18 mouse cellular contexts compared by ENCODE assay signal in the genomic region with DNA sequence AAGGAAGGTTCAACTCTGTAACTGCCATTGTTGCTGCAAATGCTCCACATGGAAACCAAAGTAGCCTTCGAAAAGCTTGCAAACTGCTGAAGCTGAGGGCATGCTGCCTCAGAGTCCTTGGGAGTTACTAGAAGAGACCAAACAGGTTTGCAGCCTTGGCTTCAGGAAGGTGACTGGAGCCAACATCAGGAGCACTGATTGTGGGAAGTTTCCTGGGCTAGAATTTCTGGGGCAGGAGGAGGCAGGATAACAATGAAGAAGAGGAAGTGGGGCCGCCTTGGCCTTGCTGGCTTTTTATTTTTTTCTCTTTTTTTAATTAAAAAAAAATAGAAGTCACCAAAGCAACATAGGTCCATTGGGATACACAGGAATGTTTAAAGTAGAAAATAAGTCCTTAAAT. TPM values are rescaled to one million over a fixed set of nuclear protein-coding genes. Genes with fewer than 3 reads are reported as not detected.
A peak's percentile ranks its signal among the peaks of the same experiment; 100 is the strongest.
DNase-seq lines count a peak whose midpoint lies in the region; ATAC-seq and TF ChIP-seq lines count a peak whose summit lies in the region.
"Had no signal": no experiment of that assay in that cellular context is flagged by ENCODE, and none has a peak within 500 bp of the region (broad histone marks: within the 10 kb centered on the region; RNA-seq: fewer than 3 reads in every experiment).

No protein-coding gene starts in this region.

- no peaks in the 10 kb centered on the region for H3K9me3 ChIP-seq in forebrain, embryonic 12.5 days
- H3K9me3 ChIP-seq: hindbrain, embryonic 15.5 days; limb, embryonic 12.5 days; liver, embryonic 15.5 days had no signal

- intact Hi-C loops in heart, postnatal 10 days (cut with DNase I) = loop anchor here (5.0 kb wide), 2 partner anchors 38 to 67 kb away; no protein-coding TSS in a partner anchor

- no peak for TF ChIP-seq POLR2A in thymus, adult 2 months (IDR thresholded peaks at IDR 0.05; ENCODE audit: control insufficient read depth, extremely low read depth, insufficient read depth, low read length, poor library complexity)

- peak; percentile 26 for DNase-seq in kidney, adult 11 months
- DNase-seq in kidney, adult 18-20 months = no peak
- peak; percentile 28 to 45 for DNase-seq in heart, adult 9 months (ENCODE audit: low spot score in 2 of 2)
- peak; percentile 29 to 41 for DNase-seq in heart, postnatal 10 days
- DNase-seq in kidney, postnatal 14 days = peak; percentile 43
- DNase-seq in thymus, adult 2 months = no peak
- DNase-seq: cerebellum, adult 18-20 months; forebrain, postnatal 0 days had no signal

- no peak overlapping the region for H3K4me2 ChIP-seq in forebrain, embryonic 12.5 days
- H3K4me2 ChIP-seq: hindbrain, embryonic 15.5 days; limb, embryonic 12.5 days; liver, embryonic 15.5 days; midbrain, embryonic 11.5 days had no signal

- no peaks in the 10 kb centered on the region for H3K27me3 ChIP-seq in forebrain, embryonic 12.5 days
- no peaks in the 10 kb centered on the region for H3K27me3 ChIP-seq in thymus, adult 2 months (ENCODE audit: control insufficient read depth, insufficient read depth, low read length)
- H3K27me3 ChIP-seq: hindbrain, embryonic 15.5 days; limb, embryonic 12.5 days; liver, embryonic 15.5 days had no signal

- H3K36me3 ChIP-seq in forebrain, embryonic 12.5 days (replicated peaks) = no peaks in the 10 kb centered on the region
- no peaks in the 10 kb centered on the region for H3K36me3 ChIP-seq in thymus, adult 2 months (ENCODE audit: control insufficient read depth, insufficient read depth, low read length)
- H3K36me3 ChIP-seq: hindbrain, embryonic 15.5 days; limb, embryonic 12.5 days; liver, embryonic 15.5 days had no signal

- H3K9ac ChIP-seq in forebrain, embryonic 12.5 days = no peak overlapping the region
- H3K9ac ChIP-seq: forebrain, postnatal 0 days; hindbrain, embryonic 15.5 days; limb, embryonic 12.5 days; liver, embryonic 15.5 days had no signal

- no peak for ATAC-seq in forebrain, embryonic 12.5 days (ENCODE audit: low FRiP score)
- ATAC-seq: CD4-positive, CD25-positive, alpha-beta regulatory T cell, adult 4 months; forebrain, postnatal 0 days had no signal

- no peak overlapping the region for H3K27ac ChIP-seq in forebrain, embryonic 12.5 days
- no peak overlapping the region for H3K27ac ChIP-seq in thymus, adult 2 months (ENCODE audit: control insufficient read depth, insufficient read depth, low read length)
- H3K27ac ChIP-seq: hindbrain, embryonic 15.5 days; layer of hippocampus, adult 2 months; left cerebral cortex, adult 2 months; limb, embryonic 12.5 days; liver, embryonic 15.5 days had no signal

- H3K4me3 ChIP-seq in forebrain, embryonic 12.5 days (replicated peaks) = no peak overlapping the region
- H3K4me3 ChIP-seq in thymus, adult 2 months (ENCODE audit: control insufficient read depth, insufficient read depth, low read length) = no peak overlapping the region
- H3K4me3 ChIP-seq: erythroblast, embryonic 14.5 days; hindbrain, embryonic 15.5 days; layer of hippocampus, adult 2 months; left cerebral cortex, adult 2 months; limb, embryonic 12.5 days; liver, embryonic 15.5 days; myocyte had no signal

- no peak for TF ChIP-seq CTCF in thymus, adult 2 months (IDR thresholded peaks at IDR 0.05; ENCODE audit: borderline replicate concordance, control insufficient read depth, extremely low read depth, insufficient read depth, low read length, poor library complexity)

- WGBS in forebrain, embryonic 12.5 days = 91% methylated on average over 2 of the region's 2 CpGs
- WGBS in thymus, adult 2 months = 77% methylated on average over 2 of the region's 2 CpGs

- H3K4me1 ChIP-seq in forebrain, embryonic 12.5 days = peaks cover 9% of the 10 kb centered on the region
- no peaks in the 10 kb centered on the region for H3K4me1 ChIP-seq in thymus, adult 2 months (replicated peaks; ENCODE audit: control insufficient read depth, insufficient read depth, low read length)
- H3K4me1 ChIP-seq: liver, embryonic 15.5 days had no signal

RNA-seq across cellular contexts. Expression of a gene that starts 34.8 kb away (rescaled TPM):
- 10 to 100 TPM; 38.9 to 47.4 TPM for total RNA-seq in heart, postnatal 10 days (2021)
- polyA plus RNA-seq in forebrain, embryonic 12.5 days (2016; fragmentation: Nextera tagmentation; extraction: Ambion mirVana) = 121 and 128 TPM in 2 replicates
- polyA plus RNA-seq in thymus, adult 2 months (2012; rRNA removed) = 80.6 and 99.6 TPM in 2 replicates

Comparison
In these comparisons a context has a peak if more than half of its experiments do, and no peak if none do; other contexts are left out.
1. DNase-seq: peak in kidney, adult 11 months (single experiment), heart, adult 9 months (2 of 2), heart, postnatal 10 days (2 of 2) and kidney, postnatal 14 days (single experiment); none in kidney, adult 18-20 months (single experiment) and thymus, adult 2 months (single experiment).